Mouse (Mus musculus) G1E (cell line): ENCODE data around the gene Skil. TPM values are rescaled to one million over a fixed set of nuclear protein-coding genes. Genes with fewer than 3 reads are reported as not detected.

Source experiments
- ATAC-seq: 2 replicates; pipeline ENCODE4 v1.8.0; 2016; ENCODE audit warnings: mild to moderate bottlenecking; ENCODE audit not compliant: insufficient number of reproducible peaks, poor library complexity, low FRiP score, severe bottlenecking; ENCODE audit errors: extremely low read depth
- DNase-seq: peaks from one replicate; pipeline ENCODE4 v3.0.0; 2012; ENCODE audit warnings: low spot score
- H3K27me3 ChIP-seq: 2 replicates; pipeline ENCODE4 v1.6.1; 2012; ENCODE audit warnings: mild to moderate bottlenecking, low read length, inconsistent platforms; ENCODE audit not compliant: insufficient read depth
- H3K36me3 ChIP-seq: replicated peaks from 2 replicates; pipeline ENCODE3; 2012; ENCODE audit warnings: mild to moderate bottlenecking, inconsistent platforms
- H3K4me1 ChIP-seq: 2 replicates; pipeline ENCODE4 v1.6.1; 2012; ENCODE audit warnings: low read depth, low read length, inconsistent platforms, mixed read lengths; ENCODE audit not compliant: insufficient read depth
- H3K4me3 ChIP-seq: 2 replicates; pipeline ENCODE4 v1.5.1; 2012; ENCODE audit warnings: low read depth, mild to moderate bottlenecking, inconsistent platforms, low read length, moderate library complexity, mixed read lengths
- H3K9me3 ChIP-seq: replicated peaks from 2 replicates; pipeline ENCODE4 v1.6.1; 2012; ENCODE audit warnings: inconsistent platforms
- CTCF ChIP-seq: IDR thresholded peaks from 2 replicates; pipeline ENCODE4 v1.5.1; 2012; ENCODE audit warnings: low read depth, low read length, inconsistent platforms, mixed read lengths
- GATA1 ChIP-seq: IDR thresholded peaks from 2 replicates; pipeline ENCODE4 v1.6.1; 2012; ENCODE audit warnings: borderline replicate concordance, low read length, inconsistent platforms, mixed read lengths
- GATA2 ChIP-seq: IDR thresholded peaks from 2 replicates; pipeline ENCODE4 v1.6.1; 2012; ENCODE audit warnings: low read depth, low read length, inconsistent platforms, borderline replicate concordance
- POLR2AphosphoS5 ChIP-seq: IDR thresholded peaks from 2 replicates; pipeline ENCODE4 v1.6.1; 2012; ENCODE audit warnings: low read depth, low read length, inconsistent platforms; ENCODE audit not compliant: insufficient replicate concordance
- TAL1 ChIP-seq: conservative IDR thresholded peaks from 2 replicates; pipeline ENCODE4 v1.6.1; 2012; ENCODE audit warnings: low read depth, low read length, inconsistent platforms, mixed read lengths
- polyA plus RNA-seq: library from polyadenylated mRNA; stranded (reverse); fragments of >175 nt; gene quantifications from 2 replicates; pipeline ENCODE4 v1.2.3, GENCODE M21; 2012
- total RNA-seq, 2 experiments: library from RNA; stranded (forward) in 1 of 2; stranded (reverse) in 1 of 2; fragments of 200-1000 nt in 1 of 2; fragments of >200 nt in 1 of 2; fragmentation: Nextera tagmentation in 1 of 2; gene quantifications; 2 replicates each; pipeline ENCODE4 v1.2.3; 2014 to 2017

Gene Skil
- total and polyA plus RNA-seq, 3 experiments: 1.3 to 27.1 (median 19.5) TPM

DNA sequence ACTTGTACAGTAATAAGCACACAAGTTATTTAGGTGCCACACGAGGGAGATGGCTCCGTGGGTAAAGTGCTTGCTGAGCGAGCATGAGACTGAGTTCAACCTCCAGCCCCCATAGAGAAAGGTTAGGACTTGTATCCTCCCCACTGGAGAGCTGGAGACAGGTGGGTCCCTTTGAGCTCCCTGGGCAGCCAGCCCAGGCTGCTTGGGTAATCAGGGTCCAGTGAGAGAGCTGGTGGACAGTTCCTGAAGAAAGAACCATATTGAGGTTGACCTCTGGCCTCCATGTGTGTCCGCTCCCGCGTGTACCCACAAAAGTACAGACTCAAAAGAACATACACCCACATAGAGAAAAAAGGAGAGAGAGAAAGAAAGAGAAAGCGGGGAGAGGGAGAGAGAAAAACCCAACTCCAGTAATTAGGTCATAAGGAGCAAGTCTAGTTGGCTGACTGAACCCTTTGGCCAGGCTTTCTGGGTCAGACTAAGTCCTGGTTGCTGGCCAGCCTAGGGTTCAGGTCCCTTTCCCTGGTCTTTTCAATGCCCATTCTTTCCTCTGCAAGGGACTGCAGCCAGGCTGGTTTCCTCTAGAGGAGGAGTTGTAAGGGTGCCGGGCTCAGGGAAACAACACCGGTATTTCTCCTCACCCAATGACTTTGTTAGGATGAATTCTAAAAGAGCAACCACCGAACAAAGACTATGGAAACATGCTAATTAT lies 13.9 kb upstream of the Skil start:
- Histone ChIP-seq H3K4me3 (no peak overlapping the region), H3K4me1 (no peaks in the 10 kb centered on the region), H3K27me3 (peaks cover 30% of the 10 kb centered on the region), H3K36me3 (no peaks in the 10 kb centered on the region), H3K9me3 (no peaks in the 10 kb centered on the region)
- no peak for DNase-seq
- TF ChIP-seq POLR2AphosphoS5 (no peak), TAL1 (no peak), GATA1 (no peak), CTCF (no peak), GATA2 (no peak)
- ATAC-seq: no peak

DNA sequence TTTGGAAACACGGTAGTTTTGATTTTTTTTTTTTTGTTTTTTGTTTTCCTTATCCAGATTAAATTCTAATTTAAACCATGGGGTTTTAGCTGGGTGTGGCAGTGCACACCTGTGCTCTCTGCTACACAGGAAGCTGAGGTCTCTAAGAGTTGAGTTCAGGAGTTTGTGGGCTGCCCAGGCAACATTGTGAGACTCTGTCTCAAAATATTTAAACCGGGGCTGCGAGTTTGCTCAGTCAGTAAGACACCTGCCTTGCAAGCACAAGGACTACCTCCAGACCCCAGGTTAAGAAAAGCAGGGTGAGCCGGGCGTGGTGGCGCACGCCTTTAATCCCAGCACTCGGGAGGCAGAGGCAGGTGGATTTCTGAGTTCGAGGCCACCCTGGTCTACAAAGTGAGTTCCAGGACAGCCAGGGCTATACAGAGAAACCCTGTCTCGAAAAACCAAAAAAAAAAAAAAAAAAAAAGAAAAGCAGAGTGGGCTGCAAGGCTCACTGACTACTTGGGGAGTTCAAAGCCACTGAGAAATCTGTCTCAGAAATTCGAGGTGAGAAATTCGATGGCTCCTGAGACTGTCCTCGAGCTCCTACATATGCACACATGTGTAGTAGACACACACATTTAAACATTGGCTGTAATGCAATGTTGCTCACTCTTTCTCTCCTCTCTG lies 11.9 kb upstream of the Skil start:
- no peaks in the 10 kb centered on the region for H3K36me3 ChIP-seq
- ATAC-seq (no peak), DNase-seq (no peak)
- TF ChIP-seq TAL1 (no peak), CTCF (no peak), GATA2 (no peak), GATA1 (no peak), POLR2AphosphoS5 (no peak)
- H3K27me3 ChIP-seq: peaks cover 39% of the 10 kb centered on the region
- no peak overlapping the region for H3K4me3 ChIP-seq
- H3K4me1 ChIP-seq: no peaks in the 10 kb centered on the region
- H3K9me3 ChIP-seq: no peaks in the 10 kb centered on the region

DNA sequence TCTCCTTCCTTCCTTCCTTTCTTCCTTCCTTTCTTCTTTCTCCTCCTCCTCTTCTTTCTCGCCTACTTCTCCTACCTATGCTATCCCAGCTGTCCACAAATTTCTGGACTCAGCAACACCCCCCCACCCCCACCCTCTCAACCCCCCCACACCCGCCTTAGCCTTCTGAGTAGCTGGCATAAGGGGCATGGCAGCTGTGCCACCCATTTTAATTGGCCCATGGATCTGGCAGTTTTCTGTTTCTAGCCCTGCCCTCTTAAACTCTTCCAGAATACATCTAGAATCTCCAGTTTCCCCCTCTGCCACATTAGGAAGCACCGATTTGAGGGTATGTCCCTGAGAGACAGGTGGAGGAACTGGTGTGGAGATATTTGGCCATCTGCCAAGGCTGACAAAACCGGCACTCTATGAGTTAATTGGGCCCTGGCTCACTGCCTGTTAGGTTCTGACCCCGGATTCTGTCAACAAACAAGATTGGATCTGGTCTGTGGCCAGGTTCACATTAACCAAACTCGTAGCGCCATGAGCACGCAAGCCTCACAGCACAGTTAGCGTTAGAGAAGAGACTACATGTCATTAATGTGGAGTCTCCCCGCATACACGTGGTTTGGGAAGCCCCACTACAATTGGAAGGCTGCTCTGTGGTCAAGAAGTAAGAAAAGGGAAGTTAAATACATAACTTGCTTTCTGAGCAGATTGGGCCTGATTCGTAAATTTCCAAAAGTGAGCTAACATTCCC lies 11.2 kb upstream of the Skil start:
- ATAC-seq: no peak
- TF ChIP-seq GATA2: no peak
- TF ChIP-seq CTCF: no peak
- no peak for TF ChIP-seq TAL1
- no peak for TF ChIP-seq POLR2AphosphoS5
- TF ChIP-seq GATA1: no peak

GRCm38 (mm10) chr3:31085000-31085399 lies 9.9 kb upstream of the Skil start:
- no peak for TF ChIP-seq CTCF
- no peak for TF ChIP-seq GATA1
- TF ChIP-seq GATA2: no peak
- no peak for TF ChIP-seq TAL1
- TF ChIP-seq POLR2AphosphoS5: no peak
- ATAC-seq: no peak
- no peaks in the 10 kb centered on the region for H3K36me3 ChIP-seq
- no peaks in the 10 kb centered on the region for H3K9me3 ChIP-seq
- no peak overlapping the region for H3K4me3 ChIP-seq
- DNase-seq: no peak
- H3K27me3 ChIP-seq: peaks cover 43% of the 10 kb centered on the region
- H3K4me1 ChIP-seq: no peaks in the 10 kb centered on the region

More for the DNA sequence above, 11.2 kb upstream of the Skil start:
- Histone ChIP-seq H3K36me3 (no peaks in the 10 kb centered on the region), H3K9me3 (no peaks in the 10 kb centered on the region), H3K27me3 (peaks cover 39% of the 10 kb centered on the region), H3K4me1 (no peaks in the 10 kb centered on the region), H3K4me3 (no peak overlapping the region)
- DNase-seq: no peak

DNA sequence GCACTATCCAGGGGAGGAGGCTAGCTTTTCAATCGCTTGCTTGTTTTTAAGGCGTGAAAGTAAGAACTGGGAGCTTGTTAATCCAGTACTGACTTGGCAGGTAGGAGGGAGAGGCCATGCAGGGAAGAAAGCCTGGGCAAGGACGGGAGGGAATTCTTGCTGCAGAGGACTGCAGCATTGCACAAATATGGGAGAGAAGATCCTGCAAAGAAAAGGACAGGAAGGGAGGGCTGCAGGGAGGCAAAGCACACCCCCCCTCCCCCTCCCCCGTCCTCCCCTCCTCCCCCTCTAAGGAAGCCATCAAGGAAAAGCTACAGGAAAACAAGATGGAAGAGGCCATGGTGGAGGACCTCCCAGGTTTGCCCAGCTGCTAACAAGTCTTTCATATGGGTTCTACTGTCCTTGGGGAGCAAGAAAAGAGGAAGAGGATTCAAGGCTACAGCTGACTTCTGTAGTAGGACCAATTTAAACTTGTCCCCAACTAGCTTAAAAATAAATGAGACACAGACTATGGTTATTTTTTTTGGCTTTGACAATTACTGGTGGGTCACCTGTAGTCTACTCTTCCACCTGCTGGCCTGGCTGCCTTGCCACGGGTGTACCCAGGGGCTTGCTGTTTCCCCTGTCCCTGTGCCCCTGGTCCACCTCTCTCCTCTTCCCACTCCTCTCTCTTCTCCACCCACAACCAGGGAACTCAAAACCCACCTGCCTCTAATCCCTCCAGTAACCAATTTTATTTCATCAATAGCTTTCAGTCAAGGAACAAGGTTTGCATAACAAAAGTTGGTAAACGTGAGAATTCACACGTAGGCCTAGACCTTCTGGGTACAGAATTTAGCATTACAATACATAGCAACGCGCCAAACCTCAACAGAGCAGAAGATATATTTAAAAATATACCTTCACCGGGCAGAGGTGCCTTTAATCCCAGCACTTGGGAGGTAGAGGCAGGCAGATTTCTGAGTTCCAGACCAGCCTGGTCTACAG lies 5.8 kb upstream of the Skil start:
- no peak for DNase-seq
- no peaks in the 10 kb centered on the region for H3K9me3 ChIP-seq
- no peaks in the 10 kb centered on the region for H3K36me3 ChIP-seq
- H3K4me3 ChIP-seq: no peak overlapping the region
- TF ChIP-seq GATA1 (no peak), CTCF (no peak), TAL1 (no peak), POLR2AphosphoS5 (no peak), GATA2 (no peak)
- ATAC-seq: no peak
- peaks cover 49% of the 10 kb centered on the region for H3K27me3 ChIP-seq
- peaks cover 9% of the 10 kb centered on the region for H3K4me1 ChIP-seq
